Mouse (Mus musculus): ENCODE results near the gene Fkbp15.

GRCm38 (mm10) chr4:62328941-62329660 is 31.2 kb downstream of the Fkbp15 start:
- TF ChIP-seq CTCF (IDR thresholded peaks at IDR 0.05; ENCODE audit: low read depth) (no peak), EP300 (optimal IDR thresholded peaks at IDR 0.05) (no peak)
